Mouse (Mus musculus): ENCODE results near the gene Crabp1.

The Crabp1 gene

GRCm38 (mm10) chr9:54764561-54765217 is at the start of gene Crabp1:
TSS of gene Crabp1 (plus strand) at chr9:54764748.
- DNase-seq (ENCODE audit: low read depth) = no peak

GRCm38 (mm10) chr9:54715776-54716175 is 48.8 kb upstream of the Crabp1 start:
- no peak for DNase-seq (ENCODE audit: low read depth)

DNA sequence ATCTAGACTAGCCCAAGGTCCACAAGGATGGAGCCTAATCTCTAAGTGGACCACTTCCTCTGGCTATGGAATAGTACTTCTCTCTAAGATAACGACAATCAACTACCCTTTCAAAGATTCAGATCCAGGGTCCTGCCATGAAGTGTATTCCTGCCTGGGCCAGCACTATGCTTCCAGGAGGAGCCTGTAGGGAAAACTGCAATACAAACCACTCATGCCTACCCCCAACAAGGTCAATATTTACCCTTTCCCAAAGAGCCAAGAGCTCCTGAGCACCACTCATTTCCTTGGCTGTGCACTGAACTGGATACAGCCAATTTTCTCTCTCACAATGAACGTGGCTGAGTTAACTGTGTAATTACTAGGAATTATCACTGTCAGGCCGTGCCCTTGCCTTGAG is 47.0 kb upstream of the Crabp1 start:
- DNase-seq (ENCODE audit: low read depth) = no peak

DNA sequence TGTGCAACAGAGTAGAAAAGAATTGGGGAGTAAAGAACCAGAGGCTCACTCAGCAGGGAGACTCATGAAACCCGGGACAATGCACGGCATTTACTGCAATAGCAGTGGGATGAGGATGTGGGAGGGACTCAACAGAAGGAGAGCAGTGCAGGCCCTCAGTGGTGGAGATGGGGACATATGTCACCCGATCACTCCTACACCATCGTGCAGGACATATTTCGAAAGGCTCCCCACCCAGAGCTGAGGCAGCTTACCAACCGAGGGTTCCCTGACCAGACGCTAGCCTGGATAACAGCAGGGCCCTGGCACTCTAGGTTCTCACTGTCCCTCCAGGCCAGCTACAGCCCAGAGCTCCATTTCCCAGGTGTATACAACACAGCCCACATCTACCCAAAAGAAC is 42.4 kb upstream of the Crabp1 start:
- no peak for DNase-seq (ENCODE audit: low read depth)

GRCm38 (mm10) chr9:54722596-54722995 is 42.0 kb upstream of the Crabp1 start:
- DNase-seq (ENCODE audit: low read depth) = no peak

- DNase-seq (ENCODE audit: low read depth) = no peak
Observed at GRCm38 (mm10) chr9:54726315-54726714, 38.2 kb upstream of the Crabp1 start.

- peak; percentile 51 for DNase-seq (ENCODE audit: low read depth)
Observed at GRCm38 (mm10) chr9:54732122-54732521, 32.4 kb upstream of the Crabp1 start.

DNA sequence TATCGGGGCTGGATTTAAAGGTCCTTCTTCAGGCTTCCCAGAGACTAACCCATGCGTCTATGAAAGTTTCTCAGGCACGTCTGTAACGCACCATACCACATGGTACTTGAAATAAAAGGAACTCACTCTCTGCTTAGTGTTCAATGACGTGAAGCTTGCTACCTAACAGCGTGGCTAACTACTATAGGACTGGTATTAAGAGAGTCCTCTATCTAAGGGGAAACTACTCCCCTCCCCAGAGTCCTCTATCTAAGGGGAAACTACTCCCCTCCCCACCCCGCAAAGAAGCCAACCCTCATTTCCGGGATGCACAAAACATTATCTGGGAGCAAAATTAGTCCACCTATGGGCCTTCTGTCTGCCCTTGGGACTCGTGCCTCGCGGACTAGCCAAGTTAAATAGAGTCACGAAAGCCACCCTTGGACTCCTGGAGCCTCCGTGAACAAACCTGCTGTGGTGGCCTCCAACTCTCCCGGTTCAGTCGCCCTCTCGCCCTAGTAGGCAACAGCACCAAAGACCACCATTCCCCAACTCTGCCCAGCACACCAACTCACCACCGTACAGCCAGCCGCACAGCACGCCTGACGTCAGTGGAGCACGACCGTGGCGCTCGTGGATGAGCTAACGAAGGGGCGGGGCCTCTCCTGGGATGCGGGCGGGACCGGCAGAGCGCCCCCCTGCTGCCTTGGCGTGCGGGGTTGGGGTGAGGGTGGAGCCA is 30.5 kb upstream of the Crabp1 start, which contains the start of gene Wdr61:
Wdr61 (minus strand) TSS at position 599 of the 718 bp plus-strand sequence.
- peak; percentile 91 for DNase-seq (ENCODE audit: low read depth)

- DNase-seq (ENCODE audit: low read depth) = no peak
Observed at GRCm38 (mm10) chr9:54734639-54735252, 29.8 kb upstream of the Crabp1 start.

GRCm38 (mm10) chr9:54736284-54736701 is 28.3 kb upstream of the Crabp1 start:
- DNase-seq (ENCODE audit: low read depth) = peak; percentile 72

DNA sequence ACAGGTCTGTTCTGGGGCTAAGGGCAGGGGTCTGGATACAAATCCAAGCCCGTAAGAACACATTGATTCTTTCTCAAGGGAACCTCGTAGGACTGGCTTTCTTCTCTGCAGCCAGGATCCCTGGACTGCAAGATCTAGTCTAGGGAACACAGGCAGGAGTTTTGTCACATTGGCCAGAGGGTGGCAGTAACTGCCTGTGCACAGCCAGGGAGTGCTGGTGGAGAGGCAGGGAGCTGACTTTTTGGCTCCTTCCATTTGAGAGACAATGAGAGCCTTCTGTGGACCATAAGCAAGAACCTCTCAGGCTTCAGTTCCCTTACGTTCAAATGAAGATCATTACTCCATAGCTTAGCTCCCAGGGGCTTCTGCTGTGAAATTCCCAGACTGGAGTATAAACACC is 26.2 kb upstream of the Crabp1 start:
- DNase-seq (ENCODE audit: low read depth) = no peak

- no peak for DNase-seq (ENCODE audit: low read depth)
Observed at GRCm38 (mm10) chr9:54743891-54744290, 20.7 kb upstream of the Crabp1 start.

- no peak for DNase-seq (ENCODE audit: low read depth)
Observed at GRCm38 (mm10) chr9:54745740-54746370, 18.7 kb upstream of the Crabp1 start.

DNA sequence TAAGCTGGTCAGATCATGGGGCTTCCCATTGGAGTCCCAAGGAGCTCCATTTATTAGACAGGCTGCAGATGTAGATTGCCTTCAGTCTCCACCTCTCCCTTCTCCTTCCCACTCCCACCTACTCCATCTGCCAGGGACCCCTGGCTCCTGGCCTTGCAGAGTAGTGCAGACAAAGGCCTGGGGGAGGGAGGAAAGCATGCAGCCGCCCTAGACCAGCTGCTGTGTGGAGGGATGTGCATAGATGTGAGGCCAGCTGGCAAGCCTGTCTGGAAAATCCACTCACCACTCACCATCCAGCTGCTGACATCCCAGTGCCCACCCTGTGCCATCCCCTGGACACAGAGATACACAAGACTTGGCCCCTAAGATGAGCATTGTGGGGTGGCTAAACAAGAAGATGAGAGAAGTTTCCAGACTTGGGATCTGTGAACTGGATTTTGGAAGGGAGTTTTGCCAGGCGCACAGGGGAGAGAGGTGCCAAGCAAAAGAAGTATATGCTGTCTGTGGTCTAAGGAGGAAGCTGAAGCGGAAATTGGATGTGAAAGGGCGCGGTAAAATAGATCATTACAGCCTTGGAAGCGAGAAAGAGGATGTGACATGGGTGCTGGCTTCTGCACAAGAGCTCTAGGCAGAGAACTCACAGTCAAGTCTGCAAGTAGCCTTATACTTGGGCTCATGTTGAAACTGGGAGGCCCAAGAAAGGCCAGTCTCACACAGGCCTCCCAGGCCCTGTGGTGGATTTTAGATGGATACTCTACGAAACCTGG is 14.2 kb upstream of the Crabp1 start:
- DNase-seq (ENCODE audit: low read depth) = no peak

DNA sequence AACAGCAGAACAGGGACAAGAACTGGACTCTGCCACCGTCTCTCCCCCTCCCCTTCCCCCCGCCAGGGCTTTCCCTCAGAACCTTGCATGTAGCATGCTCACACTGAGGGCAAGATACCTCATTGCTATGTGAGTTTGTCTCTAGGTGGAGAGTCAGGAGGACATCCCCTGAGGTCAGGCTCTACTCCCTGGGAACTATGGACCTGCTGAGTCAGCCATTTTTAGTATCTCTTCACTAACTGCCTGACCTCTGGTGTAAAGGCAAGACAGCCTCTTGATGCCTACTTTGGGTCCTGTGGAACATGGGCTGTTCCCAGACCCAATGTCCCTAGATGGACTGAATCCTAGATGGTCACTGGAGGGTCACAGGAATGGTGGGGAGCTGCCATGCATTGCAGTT is 12.9 kb upstream of the Crabp1 start:
- no peak for DNase-seq (ENCODE audit: low read depth)

DNA sequence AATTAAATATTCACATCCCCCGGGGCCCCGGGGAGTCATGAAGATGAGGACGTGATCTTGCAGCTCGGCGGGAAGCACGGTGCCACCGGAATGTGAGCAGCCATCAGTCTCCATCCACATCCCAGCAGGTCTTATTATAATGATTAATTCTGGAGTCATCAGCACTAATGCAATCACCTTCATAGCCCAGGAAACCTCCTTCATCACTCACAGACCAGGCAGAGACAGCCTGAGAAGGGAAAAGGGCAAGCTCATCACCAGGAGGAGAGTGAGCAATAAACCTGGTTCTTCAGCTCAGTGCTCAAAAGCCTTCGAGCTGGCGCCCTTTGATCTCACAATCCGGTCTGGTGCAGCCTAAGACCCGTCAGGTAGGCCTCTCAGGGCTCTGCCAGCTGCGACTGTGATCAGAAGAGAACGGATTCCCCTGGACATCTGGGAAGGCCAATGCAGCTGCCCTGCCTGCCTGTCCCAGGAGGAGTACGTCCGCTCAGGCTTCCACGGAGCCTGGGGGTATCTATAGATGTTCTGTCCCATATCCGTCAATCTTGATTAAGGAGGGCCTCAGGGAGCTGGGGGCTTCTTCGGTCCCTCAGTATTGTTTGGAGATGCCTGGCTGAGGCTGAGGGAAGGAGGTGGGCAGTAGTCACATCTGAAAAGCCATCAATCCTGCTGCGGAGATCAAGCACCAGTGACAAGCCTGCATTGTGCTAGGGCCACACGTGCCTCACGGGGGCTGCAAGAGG is 12.2 kb upstream of the Crabp1 start:
- DNase-seq (ENCODE audit: low read depth) = no peak

DNA sequence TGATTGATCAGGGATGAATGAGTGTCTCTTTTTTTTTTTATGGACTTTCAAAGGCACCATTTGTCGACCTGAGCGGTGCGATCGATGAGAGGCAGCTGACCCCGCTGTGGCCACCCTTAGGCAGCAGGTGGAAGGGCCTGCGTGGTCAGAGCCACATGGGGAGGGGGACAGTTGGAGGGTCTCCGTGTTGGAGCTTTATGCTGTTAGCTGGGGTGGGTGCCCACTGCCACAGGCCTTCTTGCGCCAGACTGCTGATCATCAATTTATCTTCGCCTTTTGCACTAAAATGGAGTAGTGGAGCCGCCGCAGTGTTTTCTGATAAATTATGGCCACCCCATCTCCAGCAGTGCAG is 11.6 kb upstream of the Crabp1 start:
- no peak for DNase-seq (ENCODE audit: low read depth)

DNA sequence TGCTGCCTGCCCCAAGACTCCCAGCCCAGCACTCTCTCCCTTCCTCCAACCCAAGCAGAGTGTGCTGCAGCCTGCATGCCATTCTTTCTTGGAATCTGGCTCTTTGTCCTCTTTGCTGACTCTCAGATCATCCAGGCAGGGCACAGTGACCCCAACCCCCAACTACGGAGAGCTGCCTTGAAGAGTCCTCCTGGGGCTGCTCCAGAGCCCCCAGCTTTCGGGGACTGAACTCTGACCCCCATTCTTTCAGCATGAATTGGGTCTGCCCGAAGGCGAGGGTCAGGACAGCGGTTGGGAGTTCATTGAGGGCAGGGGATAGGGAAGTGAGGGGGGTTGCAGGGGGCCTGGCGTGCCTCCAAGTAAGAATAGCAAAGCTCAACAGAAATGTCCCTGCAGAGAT is 5.0 kb upstream of the Crabp1 start:
- no peak for DNase-seq (ENCODE audit: low read depth)

DNA sequence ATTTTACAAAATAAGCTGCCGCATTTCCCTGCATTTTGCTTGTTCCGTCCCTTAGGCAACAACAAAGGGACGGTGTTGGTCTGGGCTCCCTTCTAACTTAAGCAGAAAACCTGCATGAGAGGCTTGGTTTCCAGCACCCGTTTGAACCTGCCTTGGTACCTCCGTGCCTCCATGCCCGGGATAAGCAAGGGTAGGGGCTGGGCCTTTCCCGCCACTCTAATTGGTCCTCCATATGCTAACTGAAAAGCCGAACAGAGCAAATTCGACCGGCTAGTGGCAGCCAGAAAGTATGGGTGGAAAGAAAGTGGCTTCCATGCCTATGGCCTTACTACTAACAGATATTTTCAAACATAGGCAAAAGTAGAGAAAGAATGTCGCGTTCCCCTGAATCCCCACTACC is 457 bp upstream of the Crabp1 start:
- DNase-seq (ENCODE audit: low read depth) = no peak

DNA sequence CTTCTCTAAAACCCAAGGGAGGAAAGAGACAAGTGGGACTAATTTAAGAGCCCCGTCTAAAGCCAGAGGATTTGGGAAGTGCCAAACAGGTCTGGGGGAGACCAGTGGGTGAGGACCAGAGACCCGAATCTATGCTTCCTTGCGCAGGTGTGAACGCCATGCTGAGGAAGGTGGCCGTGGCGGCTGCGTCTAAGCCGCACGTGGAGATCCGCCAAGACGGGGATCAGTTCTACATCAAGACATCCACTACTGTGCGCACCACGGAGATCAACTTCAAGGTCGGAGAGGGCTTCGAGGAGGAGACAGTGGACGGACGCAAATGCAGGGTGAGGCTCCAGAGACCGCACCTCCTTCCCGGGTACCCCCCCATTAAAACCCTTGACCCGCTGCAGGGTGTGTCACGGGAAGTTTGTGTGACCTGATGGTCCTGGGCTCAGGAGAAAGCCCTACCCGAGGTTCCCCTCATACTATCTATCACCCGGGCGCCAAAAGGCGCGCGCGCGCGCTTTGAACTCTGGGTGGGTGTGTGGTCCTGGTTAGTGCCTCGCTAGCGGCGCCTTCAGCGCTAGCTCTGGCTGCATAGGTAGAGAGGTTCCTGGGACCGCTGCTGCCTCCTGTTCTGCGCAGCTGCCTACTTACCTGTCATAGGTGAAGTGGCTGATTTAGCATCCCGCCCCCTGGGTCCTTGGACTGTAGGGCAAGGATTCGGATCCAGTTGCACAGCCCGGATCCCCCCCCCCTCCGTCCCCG is 963 bp downstream of the Crabp1 start:
- no peak for DNase-seq (ENCODE audit: low read depth)
